Mouse (Mus musculus): Measurements from ENCODE around the gene Exoc4.

- no peak for TF ChIP-seq MXI1 (IDR thresholded peaks at IDR 0.05; ENCODE audit: low read depth, low read length)
- no peak for TF ChIP-seq ZKSCAN1 (IDR thresholded peaks at IDR 0.05; ENCODE audit: borderline replicate concordance, low read depth, low read length)
- TF ChIP-seq TBP (conservative IDR thresholded peaks at IDR 0.05; ENCODE audit: low read depth, low read length) = no peak
- TF ChIP-seq POLR2A (IDR thresholded peaks at IDR 0.05; ENCODE audit: low read depth, low read length) = no peak
- TF ChIP-seq CTCF (conservative IDR thresholded peaks at IDR 0.05 in 1 of 2, IDR thresholded peaks at IDR 0.05 in 1 of 2; ENCODE audit: low read depth in 2 of 2, low read length in 2 of 2) = no peak
- TF ChIP-seq POLR2AphosphoS2 (IDR thresholded peaks at IDR 0.05; ENCODE audit: low read depth, low read length) = no peak
- no peak for TF ChIP-seq EP300 (IDR thresholded peaks at IDR 0.05; ENCODE audit: low read length)
Measured at GRCm38 (mm10) chr6:33440508-33440907, 191.6 kb downstream of the Exoc4 start.
